Mouse (Mus musculus): ENCODE results near the gene Cox7a2.

The Cox7a2 gene

GRCm38 (mm10) chr9:79759385-79760005, at the start of gene Cox7a2:
TSS of gene Cox7a2 (minus strand) at chr9:79759878.
- peak; percentile 100 for DNase-seq

GRCm38 (mm10) chr9:79809411-79809810, 49.7 kb upstream of the Cox7a2 start:
- no peak for DNase-seq

- DNase-seq: peak; percentile 88
These were observed 47.5 kb upstream of the Cox7a2 start for GRCm38 (mm10) chr9:79807178-79807577.

DNA sequence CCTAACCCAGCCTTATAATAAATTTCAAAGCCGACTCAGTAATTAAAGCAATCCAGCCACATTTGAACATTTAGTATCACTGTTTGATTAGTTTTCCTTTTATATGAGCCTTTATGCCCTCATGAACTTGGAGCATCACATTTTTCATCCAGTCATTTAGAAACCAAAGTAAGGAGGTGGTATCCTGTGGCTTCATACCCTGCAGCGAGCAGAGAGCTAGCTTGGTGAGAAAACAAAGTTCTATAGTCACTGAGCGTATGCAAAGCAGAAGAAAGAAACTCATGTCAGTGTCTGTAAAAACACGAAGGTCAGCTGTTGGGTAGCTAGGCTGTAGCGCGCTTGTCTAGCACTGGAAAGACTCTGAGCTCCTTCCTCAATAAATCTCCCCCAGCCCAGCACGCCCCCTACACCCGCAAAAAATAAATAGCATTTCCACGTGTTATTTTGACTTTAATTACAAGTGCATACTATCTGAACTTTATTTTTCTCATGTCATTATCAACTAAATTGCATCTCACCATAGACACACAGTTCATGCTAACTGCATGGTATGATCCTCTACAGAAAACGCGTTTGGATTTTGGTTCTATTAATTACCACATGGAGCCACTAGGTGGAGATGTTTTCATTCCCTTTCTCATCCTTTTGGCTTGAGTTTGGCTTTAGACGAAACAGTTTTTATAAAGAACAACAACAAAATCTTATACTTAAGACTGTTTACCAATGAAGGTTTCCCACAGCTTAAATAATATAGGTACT, 46.8 kb upstream of the Cox7a2 start:
- no peak for DNase-seq

DNA sequence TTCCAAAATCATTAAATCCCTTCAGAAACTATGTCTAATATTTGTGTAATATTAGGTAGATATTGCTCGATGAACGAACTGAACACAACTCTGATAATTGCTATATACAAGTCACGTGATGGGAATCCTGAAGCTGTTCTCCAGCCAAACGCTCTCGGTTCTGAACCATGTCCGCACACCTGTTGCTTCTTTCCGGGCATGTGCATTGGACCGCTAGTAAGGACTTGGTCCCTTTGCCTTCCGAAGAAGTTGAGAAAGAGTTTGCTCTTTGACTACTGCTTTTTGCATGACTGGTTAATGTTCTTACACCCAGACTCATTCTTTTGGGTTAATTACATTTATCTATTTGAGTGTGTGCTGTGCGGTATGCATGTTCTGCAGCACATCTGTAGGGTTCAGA, 45.7 kb upstream of the Cox7a2 start:
- DNase-seq: no peak

DNA sequence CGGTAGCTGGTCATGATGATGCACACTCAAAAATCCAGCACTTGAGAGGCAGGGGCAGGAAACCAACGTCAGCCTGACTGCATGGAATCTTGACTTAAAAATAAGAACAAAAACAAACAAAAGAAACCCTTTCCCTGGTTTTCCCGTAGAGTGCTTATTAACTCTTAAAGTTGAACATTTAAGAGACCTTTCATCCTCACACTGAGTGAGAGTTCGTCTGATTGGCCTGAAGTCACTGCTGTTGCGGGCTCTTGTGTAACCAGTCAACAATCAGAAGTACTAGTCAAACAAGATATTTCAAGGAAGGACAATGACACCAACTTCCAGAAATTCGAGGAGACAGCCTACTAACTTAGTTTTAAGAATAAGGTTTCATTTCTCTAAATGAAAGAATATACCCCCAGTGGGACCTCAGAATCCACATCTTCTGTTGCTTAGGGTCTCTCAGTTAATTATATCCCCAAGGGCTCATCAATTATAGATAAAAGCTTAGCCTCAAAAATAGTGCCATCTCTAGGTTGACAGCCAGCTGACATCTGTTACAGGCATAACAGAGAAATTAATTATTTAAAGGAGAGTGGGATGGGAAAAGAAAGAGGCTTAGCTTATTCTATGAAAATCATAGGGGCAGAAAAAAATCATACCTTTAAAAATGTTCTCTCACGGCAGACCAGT, 36.9 kb upstream of the Cox7a2 start:
- no peak for DNase-seq

DNA sequence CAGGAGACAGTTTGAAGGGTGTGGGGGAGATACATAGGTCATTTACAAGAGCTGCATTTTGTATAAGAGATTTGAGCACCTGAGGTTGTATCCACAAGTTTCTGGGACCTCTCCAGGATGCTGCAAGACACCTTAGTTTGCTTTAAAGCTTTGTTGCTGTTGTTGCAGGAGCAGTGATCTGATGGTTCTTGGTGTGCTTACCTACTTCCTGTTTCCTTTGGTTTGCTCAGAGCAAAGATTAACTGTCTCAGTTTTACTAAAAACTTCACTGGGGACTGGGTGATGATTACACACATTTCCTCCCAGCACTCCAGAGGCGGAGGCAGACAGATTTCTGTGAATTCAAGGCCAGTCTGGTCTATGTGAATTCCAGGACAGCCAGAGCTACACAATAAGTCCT, 35.4 kb upstream of the Cox7a2 start:
- no peak for DNase-seq

DNA sequence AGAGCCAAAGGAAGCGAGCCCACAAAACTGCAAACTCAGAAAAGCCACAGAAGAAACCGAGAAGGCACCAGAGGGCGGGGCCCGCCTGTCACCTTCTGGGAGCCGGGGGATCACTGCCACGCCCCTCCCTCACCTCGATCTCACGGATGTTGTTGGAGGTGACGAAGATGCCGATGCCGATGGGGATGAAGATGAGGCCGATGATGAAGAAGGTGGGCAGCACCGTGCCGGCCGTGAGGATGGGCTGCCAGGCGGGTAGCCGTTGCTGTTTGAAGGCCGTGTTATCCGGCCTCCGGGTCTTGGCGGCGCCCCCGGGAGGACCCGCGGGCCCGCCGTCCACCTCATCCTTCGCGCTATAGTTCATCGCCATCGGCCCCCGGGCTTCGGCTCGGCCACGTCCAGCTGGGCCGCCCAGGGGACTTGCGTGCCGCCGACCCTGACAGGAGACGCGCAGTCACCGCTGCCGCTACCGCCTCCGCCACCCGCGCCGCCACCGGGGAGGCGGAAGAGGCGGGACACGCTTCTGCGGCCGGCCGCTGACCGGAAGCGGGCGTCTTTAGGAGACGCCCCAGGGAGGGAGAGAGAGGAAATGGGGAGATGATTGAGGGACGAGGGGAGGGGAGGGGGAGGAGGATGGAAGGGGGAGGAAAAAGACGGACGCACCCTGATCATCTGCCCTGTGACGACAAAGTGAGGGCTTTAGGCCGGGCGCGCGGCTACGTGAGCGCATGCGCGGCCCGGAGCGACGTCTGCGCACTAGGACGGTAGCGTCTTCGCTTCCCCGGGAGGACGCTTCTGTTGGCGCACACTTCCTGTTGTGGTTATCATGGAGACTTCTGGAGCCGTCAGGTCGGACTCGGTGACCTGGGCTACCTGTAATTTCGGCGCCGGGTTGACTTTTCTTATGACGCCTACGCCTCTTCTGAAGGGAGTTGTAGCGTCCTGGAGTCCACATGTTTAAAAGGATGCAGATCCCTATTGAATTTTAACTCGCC, 33.5 kb upstream of the Cox7a2 start, which contains the start of gene Tmem30a:
Tmem30a (minus strand) TSS at position 667 of the 995 bp plus-strand sequence.
- peak; percentile 100 for DNase-seq

GRCm38 (mm10) chr9:79785794-79786085, 26.1 kb upstream of the Cox7a2 start:
- DNase-seq: peak; percentile 74

GRCm38 (mm10) chr9:79784934-79785793, 25.5 kb upstream of the Cox7a2 start:
- peak; percentile 19 for DNase-seq

GRCm38 (mm10) chr9:79784439-79784838, 24.8 kb upstream of the Cox7a2 start:
- peak; percentile 70 for DNase-seq

DNA sequence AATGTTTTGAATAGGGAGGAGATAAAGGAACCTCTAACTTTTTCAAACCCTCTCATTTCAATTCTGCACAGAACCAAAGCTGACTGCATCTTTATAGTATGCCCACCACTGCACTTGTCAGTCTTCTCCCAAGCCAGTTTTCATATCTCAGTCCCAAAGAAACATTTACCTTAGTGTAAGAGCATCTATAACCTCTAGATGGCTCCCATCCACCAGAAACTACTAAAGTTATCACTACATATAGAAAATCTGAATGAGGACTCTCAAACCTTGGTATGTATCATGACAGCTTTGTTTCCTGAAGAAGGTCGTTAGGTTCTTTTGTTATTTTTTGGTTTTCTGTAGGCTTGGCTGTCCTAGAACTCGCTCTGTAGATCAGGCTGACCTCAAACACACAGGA, 19.7 kb upstream of the Cox7a2 start:
- DNase-seq: no peak

GRCm38 (mm10) chr9:79766991-79767545, 7.4 kb upstream of the Cox7a2 start:
- peak; percentile 71 for DNase-seq

DNA sequence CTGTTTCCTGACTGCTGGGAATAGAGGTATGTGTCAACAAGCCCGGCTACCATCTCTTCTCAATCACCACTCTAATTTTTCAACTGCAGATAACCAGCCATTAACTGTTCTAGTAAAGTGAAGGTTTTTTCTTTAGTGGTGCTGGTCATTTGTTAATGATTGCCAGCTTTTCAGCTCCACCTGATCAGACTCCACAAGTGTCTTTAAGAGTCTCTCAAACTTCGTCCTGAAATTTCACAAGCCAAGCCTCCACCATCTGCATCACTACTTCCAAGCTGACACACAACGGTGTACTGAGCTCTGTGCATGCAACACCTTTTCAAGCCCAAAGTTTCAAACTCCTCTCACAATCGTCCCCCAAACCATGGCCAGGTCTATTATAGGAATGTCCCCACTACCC, 5.7 kb upstream of the Cox7a2 start:
- DNase-seq: no peak

- no peak for DNase-seq
These were observed 2.8 kb upstream of the Cox7a2 start for GRCm38 (mm10) chr9:79762519-79762918.

DNA sequence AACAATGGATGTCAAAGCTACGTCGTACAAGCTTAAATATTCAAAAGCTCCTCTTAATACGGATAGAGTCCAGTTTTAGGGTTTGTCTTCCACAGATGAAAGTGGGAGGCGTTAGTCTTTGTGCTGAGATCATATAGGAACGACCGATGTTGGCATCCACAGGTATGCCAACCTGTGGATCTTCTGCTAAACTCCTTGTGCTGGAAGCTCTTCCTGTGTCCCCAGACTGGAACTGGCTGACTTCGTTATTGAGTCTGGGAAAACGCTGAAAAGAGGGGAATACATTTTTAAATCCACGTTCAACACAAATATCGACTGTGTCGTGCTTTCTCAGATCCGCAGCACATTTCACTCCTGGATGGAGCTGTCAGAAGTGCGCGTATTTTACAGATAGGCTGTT, 398 bp upstream of the Cox7a2 start:
- peak; percentile 68 for DNase-seq

- no peak for DNase-seq
These were observed 4.4 kb downstream of the Cox7a2 start for GRCm38 (mm10) chr9:79755311-79755710.

DNA sequence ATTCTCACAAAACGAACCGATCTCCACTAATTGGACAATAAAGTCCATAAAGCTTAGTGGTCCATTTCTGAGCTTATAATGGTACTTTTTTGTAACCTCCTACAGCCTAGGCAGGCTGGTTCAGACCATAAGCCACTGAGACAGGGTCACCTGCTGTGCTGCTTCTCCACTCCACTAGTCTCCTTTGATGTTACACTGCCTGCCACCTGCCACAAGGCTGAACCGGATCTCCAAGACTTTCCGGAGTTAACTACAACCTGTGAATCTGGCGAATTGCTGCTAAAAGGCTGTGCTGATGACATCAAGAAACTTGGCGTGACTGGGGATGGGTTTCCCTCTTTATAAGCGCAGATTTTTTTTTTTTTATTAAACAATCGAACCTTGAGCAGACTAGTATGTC, 7.8 kb downstream of the Cox7a2 start:
- no peak for DNase-seq

DNA sequence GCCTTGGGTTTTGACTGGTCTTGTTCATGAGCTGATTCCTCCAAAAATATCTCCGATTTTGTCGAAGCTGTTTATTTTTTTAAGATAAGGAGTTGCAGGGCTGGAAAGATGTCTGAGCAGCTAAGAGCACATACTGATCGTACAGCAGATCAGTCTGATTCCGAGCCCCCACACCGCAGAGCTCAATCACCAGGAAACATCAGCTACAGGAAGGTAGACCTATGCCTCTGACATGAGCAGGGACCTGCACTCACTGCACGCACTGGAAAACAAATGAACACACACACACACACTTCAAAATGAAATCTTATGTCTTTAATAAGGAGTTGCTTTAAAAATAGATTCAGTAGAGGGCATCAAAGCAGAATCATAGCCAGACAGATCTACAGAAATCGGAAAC, 9.0 kb downstream of the Cox7a2 start:
- no peak for DNase-seq

- DNase-seq: no peak
These were observed 14.6 kb downstream of the Cox7a2 start for GRCm38 (mm10) chr9:79745036-79745435.

DNA sequence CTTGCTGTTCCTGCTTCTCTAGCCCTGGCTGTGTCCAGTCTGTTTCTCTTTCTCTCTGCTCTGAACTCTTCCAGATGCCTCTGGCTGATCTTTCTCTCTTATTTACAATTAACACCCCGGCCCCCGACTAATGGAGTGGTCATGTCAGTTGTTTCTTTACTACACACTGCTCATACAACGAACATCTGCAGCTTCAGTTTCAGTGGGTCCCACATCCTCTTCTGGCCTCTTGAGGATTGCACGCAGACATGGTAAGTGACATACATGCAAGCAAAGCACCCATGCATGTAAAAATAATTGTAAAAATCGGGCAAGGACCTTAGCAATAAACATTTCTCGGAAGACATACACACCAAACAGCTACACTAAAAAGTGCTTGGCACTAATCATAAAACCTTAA, 24.1 kb downstream of the Cox7a2 start:
- no peak for DNase-seq

- DNase-seq: no peak
These were observed 29.4 kb downstream of the Cox7a2 start for GRCm38 (mm10) chr9:79730301-79730700.

Measured in heart, adult 11 months (tissue).